Mouse (Mus musculus) bone marrow macrophage, adult 2 months (primary cell): ENCODE measurements around the gene Ugt1a10.

Experiments used
- CTCF ChIP-seq: IDR thresholded peaks from 2 replicates; pipeline ENCODE4 v1.5.1; 2012; ENCODE audit warnings: low read depth, mild to moderate bottlenecking, low read length, moderate library complexity
- POLR2A ChIP-seq: IDR thresholded peaks from 2 replicates; pipeline ENCODE4 v1.6.1; 2012; ENCODE audit warnings: mild to moderate bottlenecking, low read depth, low read length, borderline replicate concordance

- TF ChIP-seq POLR2A (no peak), CTCF (no peak)
Observed at GRCm38 (mm10) chr1:88217576-88217975, 162.4 kb downstream of the Ugt1a10 start.
